Mouse (Mus musculus): Measurements from ENCODE around the gene Negr1. TPM values are rescaled to one million over a fixed set of nuclear protein-coding genes. Genes with fewer than 3 reads are reported as not detected.

Gene Negr1
- polyA plus RNA-seq, 1 experiment from 2014 or later, result 4.2 TPM

DNA sequence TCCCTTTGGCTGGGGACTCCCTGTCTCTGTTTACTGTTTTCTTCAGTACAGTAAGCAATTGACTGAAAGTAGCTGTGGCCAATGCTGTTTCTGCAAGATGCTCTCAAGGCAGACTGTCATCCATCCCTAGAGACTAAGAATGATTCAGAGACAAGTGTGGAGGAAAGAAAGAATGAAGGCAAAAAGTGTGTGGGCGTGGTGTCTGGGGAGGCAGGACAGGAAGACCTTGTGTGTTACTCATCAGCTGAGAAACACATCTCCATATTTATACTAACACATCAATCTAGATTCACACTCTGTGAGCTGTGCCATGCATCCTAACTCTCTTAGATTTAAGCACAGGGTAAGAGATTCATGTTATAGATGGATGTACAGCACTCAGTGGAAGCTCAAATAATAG, 431.2 kb downstream of the Negr1 start:
- H3K4me3 ChIP-seq (ENCODE audit: low read depth, low read length), result no peak overlapping the region
- no peaks in the 10 kb centered on the region for H3K4me1 ChIP-seq (ENCODE audit: control insufficient read depth, insufficient read depth, low read length)
- no peaks in the 10 kb centered on the region for H3K36me3 ChIP-seq (ENCODE audit: control insufficient read depth, insufficient read depth, low read length)
- no peaks in the 10 kb centered on the region for H3K27me3 ChIP-seq (ENCODE audit: control insufficient read depth, insufficient read depth, low read length)
- ATAC-seq (ENCODE audit: insufficient read depth, low FRiP score, low TSS enrichment), result no peak
- 72% methylated on average over 1 of the region's 1 CpGs for WGBS
- no peak overlapping the region for H3K27ac ChIP-seq (ENCODE audit: low read depth, low read length)
- no peaks in the 10 kb centered on the region for H3K9me3 ChIP-seq (ENCODE audit: control insufficient read depth, low read length)
- DNase-seq (ENCODE audit: low spot score), result no peak
- no peak overlapping the region for H3K9ac ChIP-seq (ENCODE audit: low read length)
- no peak overlapping the region for H3K4me2 ChIP-seq (ENCODE audit: low read depth)

DNA sequence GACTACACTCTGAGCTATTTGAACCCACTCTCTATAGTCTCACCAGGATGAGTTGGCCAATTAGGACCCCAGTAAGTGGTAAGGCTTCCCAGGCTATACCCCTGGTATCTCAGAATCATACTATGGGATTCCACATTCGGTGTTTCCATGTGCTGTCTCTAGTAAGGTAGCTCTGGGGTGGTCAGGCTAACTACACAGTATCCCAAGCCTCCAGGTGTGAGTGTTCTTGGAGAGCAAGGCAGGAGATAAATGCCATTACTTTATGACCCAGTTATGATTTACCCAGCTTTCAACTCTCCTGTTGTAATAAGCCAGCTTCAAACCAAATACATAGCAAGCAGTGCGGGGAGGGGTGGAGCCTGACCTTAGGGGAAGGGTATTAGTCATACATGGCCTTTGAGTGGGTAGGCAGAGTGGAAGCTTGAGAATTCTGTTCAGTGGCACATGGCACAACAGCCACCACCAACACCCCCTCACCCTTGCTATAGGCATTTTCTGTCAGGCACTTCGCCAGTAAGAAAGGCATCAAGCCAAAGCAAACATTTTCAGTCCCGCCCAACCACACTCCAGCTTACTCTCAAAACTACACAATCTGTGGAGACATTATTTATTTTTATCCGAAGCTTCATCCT, 437.7 kb downstream of the Negr1 start:
- 85% methylated on average over 5 of the region's 5 CpGs for WGBS
- Histone ChIP-seq H3K9ac (ENCODE audit: low read length) (no peak overlapping the region), H3K4me3 (ENCODE audit: low read depth, low read length) (no peak overlapping the region), H3K27me3 (ENCODE audit: control insufficient read depth, insufficient read depth, low read length) (no peaks in the 10 kb centered on the region), H3K27ac (ENCODE audit: low read depth, low read length) (no peak overlapping the region), H3K4me1 (ENCODE audit: control insufficient read depth, insufficient read depth, low read length) (no peaks in the 10 kb centered on the region), H3K36me3 (ENCODE audit: control insufficient read depth, insufficient read depth, low read length) (no peaks in the 10 kb centered on the region), H3K9me3 (ENCODE audit: control insufficient read depth, low read length) (no peaks in the 10 kb centered on the region), H3K4me2 (ENCODE audit: low read depth) (no peak overlapping the region)
- DNase-seq (ENCODE audit: low spot score) (no peak), ATAC-seq (ENCODE audit: insufficient read depth, low FRiP score, low TSS enrichment) (no peak)

DNA sequence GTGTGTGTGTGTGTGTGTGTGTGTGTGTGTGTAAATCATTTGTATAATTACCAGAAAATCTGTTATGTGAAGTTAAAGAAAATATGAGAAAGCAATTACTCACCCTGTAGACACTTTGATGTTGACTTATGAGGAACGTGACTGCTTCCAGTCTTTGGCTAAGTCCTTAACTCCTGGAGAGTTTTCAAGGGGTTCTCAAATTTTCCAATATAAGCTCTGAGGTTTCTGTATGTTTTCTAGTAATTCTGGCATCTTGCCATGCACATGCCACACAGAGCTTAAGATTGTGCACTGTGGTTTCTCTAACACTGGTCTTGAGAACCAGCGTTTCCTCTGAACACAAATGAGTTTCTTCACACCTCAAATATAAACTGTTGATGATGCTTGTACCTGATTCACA, 460.0 kb downstream of the Negr1 start:
- Histone ChIP-seq H3K36me3 (ENCODE audit: control insufficient read depth, insufficient read depth, low read length) (no peaks in the 10 kb centered on the region), H3K4me1 (ENCODE audit: control insufficient read depth, insufficient read depth, low read length) (no peaks in the 10 kb centered on the region), H3K27ac (ENCODE audit: low read depth, low read length) (no peak overlapping the region), H3K9ac (ENCODE audit: low read length) (no peak overlapping the region), H3K4me3 (ENCODE audit: low read depth, low read length) (no peak overlapping the region), H3K27me3 (ENCODE audit: control insufficient read depth, insufficient read depth, low read length) (no peaks in the 10 kb centered on the region), H3K4me2 (ENCODE audit: low read depth) (no peak overlapping the region), H3K9me3 (ENCODE audit: control insufficient read depth, low read length) (no peaks in the 10 kb centered on the region)
- DNase-seq (ENCODE audit: low spot score) (no peak), ATAC-seq (ENCODE audit: insufficient read depth, low FRiP score, low TSS enrichment) (no peak)
- WGBS, result 81% methylated on average over 2 of the region's 2 CpGs

DNA sequence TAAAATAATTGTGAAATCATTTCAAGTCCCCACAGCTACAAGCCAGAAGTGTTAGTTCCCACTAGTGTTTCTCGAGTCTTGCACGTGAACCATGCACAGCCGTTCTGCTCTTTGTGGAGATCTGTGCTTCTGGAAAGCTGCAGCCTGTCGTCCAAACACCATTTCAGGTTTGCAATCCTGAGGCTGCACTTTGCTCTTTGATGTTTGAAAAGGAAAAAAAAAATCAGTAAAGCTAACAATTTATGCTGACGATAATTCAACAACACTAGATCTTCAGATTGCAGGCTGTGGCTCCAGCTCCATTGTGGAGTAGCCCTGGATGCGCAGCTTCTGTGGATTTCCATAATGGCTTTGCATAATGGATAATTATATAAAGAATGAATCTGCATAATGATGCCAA, 463.0 kb downstream of the Negr1 start:
- no peak overlapping the region for H3K4me3 ChIP-seq (ENCODE audit: low read depth, low read length)
- H3K4me1 ChIP-seq (ENCODE audit: control insufficient read depth, insufficient read depth, low read length), result no peaks in the 10 kb centered on the region
- no peak overlapping the region for H3K4me2 ChIP-seq (ENCODE audit: low read depth)
- no peaks in the 10 kb centered on the region for H3K27me3 ChIP-seq (ENCODE audit: control insufficient read depth, insufficient read depth, low read length)
- no peaks in the 10 kb centered on the region for H3K36me3 ChIP-seq (ENCODE audit: control insufficient read depth, insufficient read depth, low read length)
- no peaks in the 10 kb centered on the region for H3K9me3 ChIP-seq (ENCODE audit: control insufficient read depth, low read length)
- no peak for DNase-seq (ENCODE audit: low spot score)
- no peak overlapping the region for H3K27ac ChIP-seq (ENCODE audit: low read depth, low read length)
- WGBS, result 87% methylated on average over 6 of the region's 6 CpGs
- H3K9ac ChIP-seq (ENCODE audit: low read length), result no peak overlapping the region
- no peak for ATAC-seq (ENCODE audit: insufficient read depth, low FRiP score, low TSS enrichment)

DNA sequence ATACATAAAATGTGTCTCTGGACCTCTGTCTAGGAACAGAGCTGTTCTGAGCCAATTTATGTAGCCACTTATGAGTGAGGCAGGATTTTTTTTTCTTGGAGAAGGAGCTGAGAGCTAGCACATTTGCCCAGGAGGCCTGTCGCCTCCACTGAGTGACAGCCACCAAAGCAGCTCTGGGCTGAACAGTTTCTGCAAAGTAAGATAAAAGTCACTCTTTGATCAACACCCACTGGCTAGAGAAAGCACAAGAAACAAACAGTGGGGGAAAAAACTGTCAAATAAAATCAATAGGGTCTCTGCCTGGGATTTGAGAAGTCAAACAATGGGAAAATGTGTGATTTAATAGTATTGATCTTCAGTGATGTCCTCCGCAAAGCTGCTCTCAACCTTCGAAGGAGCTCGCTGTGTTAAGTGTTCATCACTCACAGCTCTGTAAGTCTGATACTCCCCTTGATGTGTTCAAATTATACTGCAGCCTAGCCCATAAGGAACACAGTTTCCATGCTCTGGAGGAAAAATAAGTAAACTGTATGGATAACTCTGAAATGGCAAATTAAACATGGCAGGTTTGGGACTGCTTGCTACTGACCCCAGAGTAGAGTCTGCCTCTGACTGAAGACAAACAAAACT, 470.0 kb downstream of the Negr1 start:
- H3K9me3 ChIP-seq (ENCODE audit: control insufficient read depth, low read length), result no peaks in the 10 kb centered on the region
- no peak overlapping the region for H3K4me2 ChIP-seq (ENCODE audit: low read depth)
- ATAC-seq (ENCODE audit: insufficient read depth, low FRiP score, low TSS enrichment), result no peak
- no peak for DNase-seq (ENCODE audit: low spot score)
- no peak overlapping the region for H3K9ac ChIP-seq (ENCODE audit: low read length)
- H3K27me3 ChIP-seq (ENCODE audit: control insufficient read depth, insufficient read depth, low read length), result no peaks in the 10 kb centered on the region
- H3K4me3 ChIP-seq (ENCODE audit: low read depth, low read length), result no peak overlapping the region
- no peaks in the 10 kb centered on the region for H3K4me1 ChIP-seq (ENCODE audit: control insufficient read depth, insufficient read depth, low read length)
- WGBS, result 78% methylated on average over 4 of the region's 4 CpGs
- no peak overlapping the region for H3K27ac ChIP-seq (ENCODE audit: low read depth, low read length)
- no peaks in the 10 kb centered on the region for H3K36me3 ChIP-seq (ENCODE audit: control insufficient read depth, insufficient read depth, low read length)

DNA sequence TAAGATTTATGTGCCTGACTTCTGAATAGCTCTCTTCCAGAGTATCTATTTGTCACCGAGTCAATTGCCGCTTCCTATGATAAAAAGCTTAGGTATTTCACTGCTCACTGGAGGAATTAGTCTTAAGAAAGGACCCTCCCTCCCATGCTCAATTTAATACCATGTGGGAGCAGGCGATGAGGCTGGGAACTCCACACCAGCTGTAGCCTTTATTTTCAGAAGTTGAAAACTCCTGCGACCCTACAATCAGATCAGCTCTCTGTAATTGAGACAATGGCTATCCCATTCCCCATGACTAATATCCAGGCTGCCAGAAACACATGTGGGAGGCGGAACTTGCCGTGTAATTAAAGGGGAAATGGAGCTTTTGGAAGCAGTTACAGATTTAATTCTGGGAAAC, 474.4 kb downstream of the Negr1 start:
- Histone ChIP-seq H3K4me3 (ENCODE audit: low read depth, low read length) (no peak overlapping the region), H3K4me1 (ENCODE audit: control insufficient read depth, insufficient read depth, low read length) (no peaks in the 10 kb centered on the region), H3K36me3 (ENCODE audit: control insufficient read depth, insufficient read depth, low read length) (no peaks in the 10 kb centered on the region), H3K4me2 (ENCODE audit: low read depth) (no peak overlapping the region), H3K27ac (ENCODE audit: low read depth, low read length) (no peak overlapping the region), H3K9ac (ENCODE audit: low read length) (no peak overlapping the region), H3K9me3 (ENCODE audit: control insufficient read depth, low read length) (no peaks in the 10 kb centered on the region), H3K27me3 (ENCODE audit: control insufficient read depth, insufficient read depth, low read length) (no peaks in the 10 kb centered on the region)
- 56% methylated on average over 6 of the region's 6 CpGs for WGBS
- DNase-seq (ENCODE audit: low spot score), result no peak
- no peak for ATAC-seq (ENCODE audit: insufficient read depth, low FRiP score, low TSS enrichment)

DNA sequence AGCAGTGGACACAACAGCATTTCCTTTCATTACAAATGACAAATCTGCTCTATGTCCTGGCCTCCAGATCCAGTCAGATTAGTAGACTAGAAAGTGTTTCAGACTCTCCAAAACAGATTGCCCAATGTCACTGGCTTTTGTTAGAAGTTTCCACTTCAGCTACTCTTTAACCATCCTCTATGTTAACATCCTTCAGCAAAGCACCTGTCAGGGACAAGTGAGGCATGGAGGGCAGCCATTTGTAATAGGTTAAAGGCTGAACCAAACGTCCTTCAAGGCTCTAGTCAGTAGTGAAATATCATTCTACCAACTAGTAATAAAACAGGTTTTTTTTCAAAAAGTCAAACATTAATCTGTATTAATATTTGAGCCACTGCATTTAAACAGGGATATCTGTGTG, 475.0 kb downstream of the Negr1 start:
- H3K4me2 ChIP-seq (ENCODE audit: low read depth), result no peak overlapping the region
- H3K9ac ChIP-seq (ENCODE audit: low read length), result no peak overlapping the region
- no peaks in the 10 kb centered on the region for H3K4me1 ChIP-seq (ENCODE audit: control insufficient read depth, insufficient read depth, low read length)
- H3K9me3 ChIP-seq (ENCODE audit: control insufficient read depth, low read length), result no peaks in the 10 kb centered on the region
- no peak overlapping the region for H3K4me3 ChIP-seq (ENCODE audit: low read depth, low read length)
- H3K27ac ChIP-seq (ENCODE audit: low read depth, low read length), result no peak overlapping the region
- 64% methylated on average over 1 of the region's 1 CpGs for WGBS
- DNase-seq (ENCODE audit: low spot score), result no peak
- ATAC-seq (ENCODE audit: insufficient read depth, low FRiP score, low TSS enrichment), result no peak
- no peaks in the 10 kb centered on the region for H3K27me3 ChIP-seq (ENCODE audit: control insufficient read depth, insufficient read depth, low read length)
- H3K36me3 ChIP-seq (ENCODE audit: control insufficient read depth, insufficient read depth, low read length), result no peaks in the 10 kb centered on the region

DNA sequence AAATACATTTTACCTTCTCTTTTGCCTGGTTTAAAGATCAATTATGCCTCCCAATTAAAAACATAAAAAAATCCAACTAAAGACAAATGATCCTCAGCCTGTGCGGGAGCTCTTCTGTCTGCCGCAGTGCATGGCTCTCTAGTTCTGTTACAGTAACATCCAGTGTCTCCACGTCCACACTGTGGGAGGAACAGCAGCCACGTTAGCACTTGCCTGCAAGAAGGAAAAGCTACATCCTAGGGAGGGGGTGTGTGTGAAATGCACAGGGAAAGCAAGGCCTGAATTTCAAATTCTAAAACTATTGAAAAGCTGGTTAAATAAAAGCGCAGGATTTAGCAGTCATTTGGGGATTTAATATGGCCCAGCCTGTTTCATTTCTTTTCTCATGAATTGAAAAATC, 479.0 kb downstream of the Negr1 start:
- H3K27me3 ChIP-seq (ENCODE audit: control insufficient read depth, insufficient read depth, low read length), result no peaks in the 10 kb centered on the region
- H3K9me3 ChIP-seq (ENCODE audit: control insufficient read depth, low read length), result no peaks in the 10 kb centered on the region
- no peaks in the 10 kb centered on the region for H3K4me1 ChIP-seq (ENCODE audit: control insufficient read depth, insufficient read depth, low read length)
- no peaks in the 10 kb centered on the region for H3K36me3 ChIP-seq (ENCODE audit: control insufficient read depth, insufficient read depth, low read length)
- 68% methylated on average over 5 of the region's 5 CpGs for WGBS
- no peak overlapping the region for H3K4me3 ChIP-seq (ENCODE audit: low read depth, low read length)
- H3K27ac ChIP-seq (ENCODE audit: low read depth, low read length), result no peak overlapping the region
- DNase-seq (ENCODE audit: low spot score) (no peak), ATAC-seq (ENCODE audit: insufficient read depth, low FRiP score, low TSS enrichment) (no peak)
- H3K4me2 ChIP-seq (ENCODE audit: low read depth), result no peak overlapping the region
- H3K9ac ChIP-seq (ENCODE audit: low read length), result no peak overlapping the region

DNA sequence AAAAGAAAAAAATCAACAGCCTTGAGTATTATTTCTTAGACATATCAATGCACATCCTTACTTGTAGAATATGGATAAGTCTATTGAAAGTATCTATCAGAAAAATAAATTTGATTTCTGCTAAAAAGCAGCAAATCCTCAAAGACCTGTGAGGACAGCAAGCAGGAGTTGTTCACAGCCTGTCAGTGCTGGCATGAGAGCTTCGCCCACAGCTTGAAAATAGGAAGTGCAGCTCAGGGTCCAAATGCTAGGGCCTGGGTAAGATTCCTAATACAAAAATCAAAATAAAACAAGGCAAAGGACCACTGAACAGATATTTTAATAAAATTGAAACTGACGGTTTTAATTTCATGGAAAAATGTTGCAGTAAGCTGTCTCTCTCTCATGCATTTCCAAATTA, 483.0 kb downstream of the Negr1 start:
- H3K27ac ChIP-seq (ENCODE audit: low read depth, low read length), result no peak overlapping the region
- no peaks in the 10 kb centered on the region for H3K27me3 ChIP-seq (ENCODE audit: control insufficient read depth, insufficient read depth, low read length)
- H3K4me2 ChIP-seq (ENCODE audit: low read depth), result no peak overlapping the region
- no peak overlapping the region for H3K9ac ChIP-seq (ENCODE audit: low read length)
- DNase-seq (ENCODE audit: low spot score), result no peak
- H3K9me3 ChIP-seq (ENCODE audit: control insufficient read depth, low read length), result no peaks in the 10 kb centered on the region
- ATAC-seq (ENCODE audit: insufficient read depth, low FRiP score, low TSS enrichment), result no peak
- WGBS, result 87% methylated on average over 2 of the region's 2 CpGs
- H3K4me1 ChIP-seq (ENCODE audit: control insufficient read depth, insufficient read depth, low read length), result no peaks in the 10 kb centered on the region
- no peaks in the 10 kb centered on the region for H3K36me3 ChIP-seq (ENCODE audit: control insufficient read depth, insufficient read depth, low read length)
- H3K4me3 ChIP-seq (ENCODE audit: low read depth, low read length), result no peak overlapping the region

All from neural tube, embryonic 11.5 days (tissue).